Mouse (Mus musculus) lung, embryonic 15.5 days (tissue): Measurements from ENCODE around the gene 4931409K22Rik. TPM values are rescaled to one million over a fixed set of nuclear protein-coding genes. Genes with fewer than 3 reads are reported as not detected.
"Not testable (repeated sequence)": the region's sequence is repeated elsewhere in the genome, so short reads cannot be mapped to it uniquely, and the experiment has no call there.

ENCODE experiments used
- ATAC-seq: fragments of 200-750 bp; cut with Nextera tagmentation; 2 replicates; pipeline ENCODE4 v1.8.0; 2017; ENCODE audit warnings: moderate number of reproducible peaks, borderline replicate concordance; ENCODE audit not compliant: low FRiP score, low TSS enrichment; ENCODE audit errors: extremely low read depth
- H3K27ac ChIP-seq: fragments of 300-500 bp; sonication (generic); 2 replicates; pipeline ENCODE4 v1.5.1; 2015; ENCODE audit warnings: moderate library complexity, mild to moderate bottlenecking, inconsistent platforms
- H3K27me3 ChIP-seq: fragments of 300-500 bp; sonication (generic); 2 replicates; pipeline ENCODE4 v1.6.1; 2015; ENCODE audit warnings: inconsistent platforms
- H3K36me3 ChIP-seq: fragments of 300-500 bp; sonication (generic); 2 replicates; pipeline ENCODE4 v1.6.1; 2015; ENCODE audit warnings: inconsistent platforms
- H3K4me1 ChIP-seq: fragments of 300-500 bp; sonication (generic); 2 replicates; pipeline ENCODE4 v1.6.1; 2015; ENCODE audit warnings: inconsistent platforms
- H3K4me2 ChIP-seq: fragments of 300-500 bp; sonication (generic); 2 replicates; pipeline ENCODE4 v1.6.1; 2015; ENCODE audit warnings: inconsistent platforms, mild to moderate bottlenecking, moderate library complexity
- H3K4me3 ChIP-seq: fragments of 300-500 bp; sonication (generic); 2 replicates; pipeline ENCODE4 v1.5.1; 2015; ENCODE audit warnings: mild to moderate bottlenecking, inconsistent platforms
- H3K9ac ChIP-seq: fragments of 300-500 bp; sonication (generic); 2 replicates; pipeline ENCODE4 v1.6.1; 2015; ENCODE audit warnings: inconsistent platforms
- H3K9me3 ChIP-seq: fragments of 300-500 bp; sonication (generic); 2 replicates; pipeline ENCODE4 v1.6.1; 2016; ENCODE audit warnings: inconsistent platforms
- WGBS: fragments of 180-500 bp; shearing (Covaris S2); methylation state at CpG from one replicate; pipeline ENCODE4 v1.1.7; 2015; 5-methylcytosine and 5-hydroxymethylcytosine counted together
- polyA plus RNA-seq: library from polyadenylated mRNA; unstranded; fragments of >200 nt; fragmentation: Nextera tagmentation; extraction: Ambion mirVana; gene quantifications from 2 replicates; pipeline ENCODE4 v1.2.1, GENCODE M21; 2015

Gene 4931409K22Rik
- polyA plus RNA-seq, 1 experiment from 2014 or later: not detected

GRCm38 (mm10) chr5:24555335-24555734 lies 1.3 kb downstream of the 4931409K22Rik start:
- not testable (repeated sequence) for H3K27ac ChIP-seq, H3K4me2 ChIP-seq, H3K27me3 ChIP-seq, H3K9me3 ChIP-seq, H3K9ac ChIP-seq, ATAC-seq, H3K36me3 ChIP-seq, H3K4me3 ChIP-seq
- H3K4me1 ChIP-seq: peaks cover 11% of the 10 kb centered on the region
- WGBS: 86% methylated on average over 7 of the region's 7 CpGs

- H3K27me3 ChIP-seq: no peaks in the 10 kb centered on the region
- H3K4me1 ChIP-seq: peaks cover 11% of the 10 kb centered on the region
- no peaks in the 10 kb centered on the region for H3K36me3 ChIP-seq
- H3K27ac ChIP-seq: no peak overlapping the region
- no peak overlapping the region for H3K9ac ChIP-seq
- no peaks in the 10 kb centered on the region for H3K9me3 ChIP-seq
- H3K4me2 ChIP-seq: no peak overlapping the region
- 51% methylated on average over 5 of the region's 5 CpGs for WGBS
- H3K4me3 ChIP-seq: no peak overlapping the region
- no peak for ATAC-seq
Observed at GRCm38 (mm10) chr5:24553621-24554244, 2.9 kb downstream of the 4931409K22Rik start.

- peaks cover 11% of the 10 kb centered on the region for H3K4me1 ChIP-seq
- ATAC-seq: peak; percentile 33; the same call in 1 of the 2 replicates
- no peak overlapping the region for H3K4me3 ChIP-seq
- peak overlapping the region; percentile 44 for H3K4me2 ChIP-seq
- no peaks in the 10 kb centered on the region for H3K36me3 ChIP-seq
- no peak overlapping the region for H3K27ac ChIP-seq
- 52% methylated on average over 2 of the region's 2 CpGs for WGBS
- no peaks in the 10 kb centered on the region for H3K9me3 ChIP-seq
- H3K27me3 ChIP-seq: no peaks in the 10 kb centered on the region
- no peak overlapping the region for H3K9ac ChIP-seq
Observed at GRCm38 (mm10) chr5:24551317-24551688, 5.3 kb downstream of the 4931409K22Rik start.

GRCm38 (mm10) chr5:24550598-24551316 lies 5.9 kb downstream of the 4931409K22Rik start:
- peaks cover 11% of the 10 kb centered on the region for H3K4me1 ChIP-seq
- peak; percentile 62; the same call in 1 of the 2 replicates for ATAC-seq
- no peak overlapping the region for H3K9ac ChIP-seq
- H3K4me2 ChIP-seq: peak overlapping the region; percentile 44
- no peaks in the 10 kb centered on the region for H3K27me3 ChIP-seq
- no peak overlapping the region for H3K4me3 ChIP-seq
- 25% methylated on average over 26 of the region's 26 CpGs for WGBS
- H3K9me3 ChIP-seq: no peaks in the 10 kb centered on the region
- no peak overlapping the region for H3K27ac ChIP-seq
- H3K36me3 ChIP-seq: no peaks in the 10 kb centered on the region

GRCm38 (mm10) chr5:24542643-24543042 lies 14.0 kb downstream of the 4931409K22Rik start:
- no peak overlapping the region for H3K27ac ChIP-seq
- H3K27me3 ChIP-seq: peaks cover 4% of the 10 kb centered on the region; the same call in 1 of the 2 replicates
- H3K4me2 ChIP-seq: no peak overlapping the region
- no peaks in the 10 kb centered on the region for H3K36me3 ChIP-seq
- 85% methylated on average over 7 of the region's 7 CpGs for WGBS
- no peak overlapping the region for H3K4me3 ChIP-seq
- ATAC-seq: no peak
- H3K4me1 ChIP-seq: peaks cover 16% of the 10 kb centered on the region
- no peak overlapping the region for H3K9ac ChIP-seq
- H3K9me3 ChIP-seq: no peaks in the 10 kb centered on the region

- peaks cover 8% of the 10 kb centered on the region for H3K27me3 ChIP-seq
- H3K4me2 ChIP-seq: peak overlapping the region; percentile 45
- 0 out of 2 replicates have a peak overlapping the region, but pooled peaks have one; percentile 6 for H3K4me3 ChIP-seq
- no peak for ATAC-seq
- WGBS: 5% methylated on average over 6 of the region's 6 CpGs
- H3K27ac ChIP-seq: 0 out of 2 replicates have a peak overlapping the region, but pooled peaks have one; percentile 4
- H3K9me3 ChIP-seq: no peaks in the 10 kb centered on the region
- no peak overlapping the region for H3K9ac ChIP-seq
- no peaks in the 10 kb centered on the region for H3K36me3 ChIP-seq
- H3K4me1 ChIP-seq: peaks cover 16% of the 10 kb centered on the region
Observed at GRCm38 (mm10) chr5:24541144-24541569, 15.5 kb downstream of the 4931409K22Rik start.

GRCm38 (mm10) chr5:24540387-24541143 lies 16.0 kb downstream of the 4931409K22Rik start, which contains the start of gene Asb10:
Asb10 (minus strand) TSS chr5:24540978.
- peak within 1 kb of the TSS; percentile 45 for H3K4me2 ChIP-seq
- peak; percentile 62; the same call in 1 of the 2 replicates for ATAC-seq
- no peak within 1 kb of the TSS for H3K9ac ChIP-seq
- H3K4me3 ChIP-seq: peak within 1 kb of the TSS; percentile 6; the same call in 1 of the 2 replicates
- peaks cover 16% of the 10 kb centered on the region for H3K4me1 ChIP-seq
- no peaks in the 10 kb centered on the region for H3K9me3 ChIP-seq
- H3K36me3 ChIP-seq: no peaks in the 10 kb centered on the region
- peaks cover 8% of the 10 kb centered on the region for H3K27me3 ChIP-seq
- 0 out of 2 replicates have a peak within 1 kb of the TSS, but pooled peaks have one; percentile 4 for H3K27ac ChIP-seq
- 13% methylated on average over 14 of the region's 14 CpGs for WGBS

- H3K36me3 ChIP-seq: no peaks in the 10 kb centered on the region
- 0 out of 2 replicates have a peak, but pooled peaks have one; percentile 3 for ATAC-seq
- no peak overlapping the region for H3K4me2 ChIP-seq
- peaks cover 8% of the 10 kb centered on the region for H3K27me3 ChIP-seq
- 79% methylated on average over 22 of the region's 22 CpGs for WGBS
- H3K4me1 ChIP-seq: peaks cover 16% of the 10 kb centered on the region
- H3K4me3 ChIP-seq: no peak overlapping the region
- H3K9me3 ChIP-seq: no peaks in the 10 kb centered on the region
- no peak overlapping the region for H3K9ac ChIP-seq
- H3K27ac ChIP-seq: no peak overlapping the region
Observed at GRCm38 (mm10) chr5:24539571-24540296, 16.9 kb downstream of the 4931409K22Rik start.

GRCm38 (mm10) chr5:24537618-24538017 lies 19.0 kb downstream of the 4931409K22Rik start:
- ATAC-seq: no peak
- H3K4me3 ChIP-seq: no peak overlapping the region
- peaks cover 20% of the 10 kb centered on the region for H3K27me3 ChIP-seq
- H3K9ac ChIP-seq: no peak overlapping the region
- H3K9me3 ChIP-seq: no peaks in the 10 kb centered on the region
- H3K4me2 ChIP-seq: no peak overlapping the region
- 59% methylated on average over 16 of the region's 16 CpGs for WGBS
- H3K36me3 ChIP-seq: no peaks in the 10 kb centered on the region
- no peak overlapping the region for H3K27ac ChIP-seq
- H3K4me1 ChIP-seq: peaks cover 16% of the 10 kb centered on the region

GRCm38 (mm10) chr5:24536511-24536910 lies 20.1 kb downstream of the 4931409K22Rik start:
- Histone ChIP-seq H3K36me3 (no peaks in the 10 kb centered on the region), H3K27me3 (peaks cover 30% of the 10 kb centered on the region), H3K9ac (no peak overlapping the region), H3K9me3 (no peaks in the 10 kb centered on the region), H3K4me3 (no peak overlapping the region), H3K4me2 (no peak overlapping the region), H3K4me1 (peaks cover 15% of the 10 kb centered on the region), H3K27ac (no peak overlapping the region)
- 65% methylated on average over 5 of the region's 5 CpGs for WGBS
- ATAC-seq: no peak

- no peak for ATAC-seq
Observed at GRCm38 (mm10) chr5:24535731-24536130, 20.9 kb downstream of the 4931409K22Rik start.

More at GRCm38 (mm10) chr5:24535731-24536130, 20.9 kb downstream of the 4931409K22Rik start:
- H3K9me3 ChIP-seq: no peaks in the 10 kb centered on the region
- no peaks in the 10 kb centered on the region for H3K36me3 ChIP-seq
- peaks cover 38% of the 10 kb centered on the region for H3K27me3 ChIP-seq
- no peak overlapping the region for H3K4me2 ChIP-seq
- no peak overlapping the region for H3K4me3 ChIP-seq
- H3K27ac ChIP-seq: no peak overlapping the region
- H3K9ac ChIP-seq: no peak overlapping the region
- 83% methylated on average over 3 of the region's 3 CpGs for WGBS
- H3K4me1 ChIP-seq: peaks cover 7% of the 10 kb centered on the region
